Mouse (Mus musculus) heart, adult 2 months (tissue): Measurements from ENCODE around the gene Cacna1c. TPM values are rescaled to one million over a fixed set of nuclear protein-coding genes. Genes with fewer than 3 reads are reported as not detected.

Experiments used
- DNase-seq, 2 experiments: peaks; one replicate each; pipeline ENCODE4 v3.0.0; 2021
- H3K27ac ChIP-seq: fragments of 200-600 bp; 2 replicates; pipeline ENCODE4 v1.8.1; 2022
- H3K27me3 ChIP-seq: fragments of 200-500 bp; 2 replicates; pipeline ENCODE4 v1.6.1; 2012; ENCODE audit warnings: mild to moderate bottlenecking, low read length, inconsistent platforms, mixed read lengths; ENCODE audit not compliant: control insufficient read depth, insufficient read depth
- H3K36me3 ChIP-seq: fragments of 200-500 bp; 2 replicates; pipeline ENCODE4 v1.6.1; 2012; ENCODE audit warnings: low read length, inconsistent platforms; ENCODE audit not compliant: control insufficient read depth, insufficient read depth
- H3K4me1 ChIP-seq: fragments of 200-500 bp; 2 replicates; pipeline ENCODE4 v1.6.1; 2011; ENCODE audit warnings: low read length; ENCODE audit not compliant: control insufficient read depth, insufficient read depth
- H3K4me3 ChIP-seq: fragments of 200-600 bp; 2 replicates; pipeline ENCODE4 v1.8.1; 2022
- H3K79me2 ChIP-seq: fragments of 200-500 bp; replicated peaks from 2 replicates; pipeline ENCODE4 v1.6.1; 2012; ENCODE audit warnings: mild to moderate bottlenecking, inconsistent platforms, low read length, moderate library complexity, mixed read lengths; ENCODE audit not compliant: control insufficient read depth, insufficient read depth
- H3K9ac ChIP-seq: fragments of 200-500 bp; 2 replicates; pipeline ENCODE4 v1.6.1; 2012; ENCODE audit warnings: low read depth, mild to moderate bottlenecking, control low read depth, inconsistent platforms, low read length, mixed read lengths
- CTCF ChIP-seq: fragments of 200-600 bp; IDR thresholded peaks from 2 replicates; pipeline ENCODE4 v1.8.1; 2022; ENCODE audit warnings: antibody characterized with exemption, mild to moderate bottlenecking, moderate library complexity
- EP300 ChIP-seq: fragments of 200-500 bp; IDR thresholded peaks from 2 replicates; pipeline ENCODE4 v1.6.1; 2011; ENCODE audit warnings: low read depth, low read length, control low read depth; ENCODE audit not compliant: insufficient read depth
- POLR2A ChIP-seq: fragments of 200-500 bp; IDR thresholded peaks from 2 replicates; pipeline ENCODE4 v1.6.1; 2011; ENCODE audit warnings: mild to moderate bottlenecking, low read depth, low read length, control low read depth; ENCODE audit not compliant: insufficient read depth
- WGBS: fragments of 180-500 bp; shearing (Covaris S2); methylation state at CpG from one replicate; pipeline ENCODE4 v1.1.7; 2018; 5-methylcytosine and 5-hydroxymethylcytosine counted together
- intact Hi-C: fragments of 180-260 bp; cut with DNase I; formaldehyde crosslinking; loops from one replicate; pipeline ENCODE4 v1.15.1; 2025
- polyA plus RNA-seq: library from polyadenylated mRNA; depleted of rRNA; stranded (reverse); fragments of >200 nt; gene quantifications from 2 replicates; pipeline ENCODE4 v1.2.3, GENCODE M21; 2012
- total RNA-seq, 2 experiments: library from RNA; stranded (reverse); gene quantifications; 2 replicates each; pipeline ENCODE4 v1.2.3; 2021

Gene Cacna1c
- total and polyA plus RNA-seq, 3 experiments, result 56.8 to 228 (median 194) TPM

GRCm38 (mm10) chr6:119018256-119018655, 178.0 kb downstream of the Cacna1c start:
- Histone ChIP-seq H3K9ac (no peak overlapping the region), H3K4me1 (peaks cover 16% of the 10 kb centered on the region), H3K36me3 (no peaks in the 10 kb centered on the region; the same call in none of the 2 replicates), H3K79me2 (peaks cover 2% of the 10 kb centered on the region; the same call in 1 of the 2 replicates), H3K27ac (no peak overlapping the region), H3K4me3 (no peak overlapping the region), H3K27me3 (no peaks in the 10 kb centered on the region)
- peak in 1 of 2 experiments; percentile 46 for DNase-seq
- WGBS, result 52% methylated on average over 2 of the region's 2 CpGs
- TF ChIP-seq CTCF, result no peak
- TF ChIP-seq POLR2A, result no peak
- TF ChIP-seq EP300, result no peak
- intact Hi-C loops, result no loop called here

- Histone ChIP-seq H3K79me2 (peaks cover 2% of the 10 kb centered on the region; the same call in 1 of the 2 replicates), H3K9ac (no peak overlapping the region), H3K27me3 (no peaks in the 10 kb centered on the region), H3K4me1 (peaks cover 14% of the 10 kb centered on the region), H3K36me3 (no peaks in the 10 kb centered on the region; the same call in none of the 2 replicates), H3K27ac (no peak overlapping the region), H3K4me3 (no peak overlapping the region)
- TF ChIP-seq POLR2A (no peak), EP300 (no peak), CTCF (no peak)
- DNase-seq, result peak in 1 of 2 experiments; percentile 16
- WGBS, result 81% methylated on average over 10 of the region's 10 CpGs
- intact Hi-C loops, result no loop called here
Measured at GRCm38 (mm10) chr6:119017498-119017897, 178.7 kb downstream of the Cacna1c start.

GRCm38 (mm10) chr6:119015346-119015745, 180.9 kb downstream of the Cacna1c start:
- no peak overlapping the region for H3K4me3 ChIP-seq
- H3K79me2 ChIP-seq, result peaks cover 2% of the 10 kb centered on the region; the same call in 1 of the 2 replicates
- H3K27me3 ChIP-seq, result no peaks in the 10 kb centered on the region
- H3K9ac ChIP-seq, result no peak overlapping the region
- no peaks in the 10 kb centered on the region; the same call in 1 of the 2 replicates for H3K36me3 ChIP-seq
- TF ChIP-seq CTCF (no peak), POLR2A (no peak), EP300 (no peak)
- H3K4me1 ChIP-seq, result peaks cover 11% of the 10 kb centered on the region
- H3K27ac ChIP-seq, result no peak overlapping the region
- 65% methylated on average over 2 of the region's 2 CpGs for WGBS
- DNase-seq, result no peak
- intact Hi-C loops, result no loop called here

DNA sequence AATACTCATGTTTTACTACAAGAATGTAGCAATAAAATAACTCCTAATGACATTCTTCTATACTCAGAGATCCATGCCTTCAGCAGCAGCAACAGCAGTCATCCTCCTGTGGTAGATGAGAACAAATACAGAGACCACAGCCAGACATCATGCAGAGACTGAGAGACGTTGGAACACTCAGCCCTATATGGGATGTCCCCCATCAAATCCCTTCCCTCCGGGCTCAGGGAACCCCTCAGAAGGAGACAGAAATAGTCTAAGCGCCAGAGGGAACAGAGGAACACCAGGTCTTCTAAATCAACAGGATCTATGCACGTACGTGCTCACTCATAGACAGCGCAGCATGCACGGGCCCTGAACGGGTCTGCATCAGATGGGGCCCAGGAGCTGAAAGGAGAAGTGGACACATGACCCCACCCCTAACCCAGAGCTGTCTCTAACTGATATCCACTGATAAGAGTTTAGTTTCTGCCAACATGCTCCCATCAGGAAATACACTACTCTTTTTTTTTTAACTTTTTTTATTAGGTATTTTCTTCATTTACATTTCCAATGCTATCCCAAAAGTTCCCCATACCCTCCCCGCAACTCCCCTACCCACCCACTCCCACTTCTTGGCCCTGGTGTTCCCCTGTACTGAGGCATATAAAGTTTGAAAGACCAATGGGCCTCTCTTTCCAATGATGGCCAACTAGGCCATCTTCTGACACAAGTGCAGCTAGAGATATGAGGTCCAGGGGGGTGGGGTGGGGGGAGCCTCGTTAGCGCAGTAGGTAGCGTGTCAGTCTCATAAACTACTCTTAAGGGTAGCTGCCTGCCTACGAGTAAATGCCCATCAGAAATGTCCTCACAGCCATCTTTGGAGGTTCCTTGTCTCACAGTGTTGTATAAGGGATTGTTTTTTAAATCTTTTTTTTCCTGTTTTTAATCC, 182.8 kb downstream of the Cacna1c start:
- 68% methylated on average over 13 of the region's 13 CpGs for WGBS
- Histone ChIP-seq H3K9ac (no peak overlapping the region), H3K79me2 (peaks cover 2% of the 10 kb centered on the region; the same call in 1 of the 2 replicates), H3K36me3 (no peaks in the 10 kb centered on the region; the same call in 1 of the 2 replicates), H3K4me3 (no peak overlapping the region), H3K27me3 (no peaks in the 10 kb centered on the region), H3K4me1 (peaks cover 4% of the 10 kb centered on the region), H3K27ac (no peak overlapping the region)
- TF ChIP-seq POLR2A, result no peak
- no peak for TF ChIP-seq CTCF
- no peak for TF ChIP-seq EP300
- intact Hi-C loops, result no loop called here
- no peak for DNase-seq

DNA sequence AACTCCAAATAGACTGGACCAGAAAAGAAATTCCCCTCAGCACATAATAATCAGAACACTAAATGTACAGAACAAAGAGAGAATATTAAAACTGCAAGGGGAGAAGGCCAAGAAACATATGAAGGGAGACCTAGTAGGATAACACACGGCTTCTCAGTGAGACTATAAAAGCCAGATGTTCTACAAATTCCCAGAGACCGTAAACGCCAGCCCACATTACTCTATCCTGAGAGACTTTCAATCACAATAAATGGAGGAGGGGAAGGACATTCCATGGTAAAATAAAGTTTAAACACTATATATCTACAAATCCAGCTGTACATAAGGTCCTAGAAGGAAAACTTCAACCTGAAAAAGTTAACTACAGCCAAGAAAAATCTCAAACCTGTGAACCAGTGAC, 185.3 kb downstream of the Cacna1c start:
- no peak for DNase-seq
- Histone ChIP-seq H3K36me3 (no peaks in the 10 kb centered on the region), H3K4me1 (no peaks in the 10 kb centered on the region), H3K9ac (no peak overlapping the region), H3K27me3 (no peaks in the 10 kb centered on the region), H3K79me2 (0 out of 2 replicates have a peak, but pooled peaks cover 1% of the 10 kb centered on the region), H3K27ac (no peak overlapping the region), H3K4me3 (no peak overlapping the region)
- TF ChIP-seq EP300 (no peak), CTCF (no peak), POLR2A (no peak)
- intact Hi-C loops, result no loop called here
- 69% methylated on average over 3 of the region's 3 CpGs for WGBS

DNA sequence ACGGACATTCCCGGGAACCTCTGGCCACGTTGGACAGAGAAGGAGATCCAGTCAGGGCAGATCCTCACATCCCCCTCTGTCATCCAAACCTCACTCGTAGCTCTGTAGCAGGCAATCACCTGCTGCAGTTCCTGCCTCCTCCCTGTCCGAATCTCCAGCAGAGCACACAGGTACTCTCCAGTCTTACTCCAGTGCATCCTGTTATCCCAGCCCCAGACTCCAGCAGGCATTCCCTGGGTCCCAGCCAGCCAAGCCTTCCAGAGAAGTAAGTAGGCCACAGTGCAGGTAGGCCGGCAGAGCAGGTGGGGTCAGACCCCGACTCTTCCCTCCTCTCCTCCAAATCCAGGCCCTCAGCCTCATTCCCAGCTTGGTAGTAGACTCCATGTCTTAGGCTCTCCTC, 186.7 kb downstream of the Cacna1c start:
- Histone ChIP-seq H3K4me1 (no peaks in the 10 kb centered on the region), H3K36me3 (no peaks in the 10 kb centered on the region), H3K9ac (no peak overlapping the region), H3K27ac (no peak overlapping the region), H3K79me2 (0 out of 2 replicates have a peak, but pooled peaks cover 1% of the 10 kb centered on the region), H3K4me3 (no peak overlapping the region), H3K27me3 (no peaks in the 10 kb centered on the region)
- no peak for DNase-seq
- intact Hi-C loops, result no loop called here
- TF ChIP-seq CTCF (no peak), POLR2A (no peak), EP300 (no peak)
- whole genome bisulfite sequencing, result 67% methylated on average over 7 of the region's 7 CpGs
